ENCODE assay signal across 17 mouse cellular contexts in genomic region chr4:70553230-70553797, GRCm38 (mm10).
"Had no signal": no experiment of that assay in that cellular context is flagged by ENCODE, and none has a peak within 500 bp of the region (broad histone marks: within the 10 kb centered on the region; RNA-seq: fewer than 3 reads in every experiment).

No protein-coding gene starts in this region.

- DNase-seq: lung, adult 2 months; lung, postnatal 14 days; lung, postnatal 36 days; right cerebral cortex, postnatal 14 days; thymus, adult 2 months; thymus, postnatal 25 days; thymus, postnatal 4 days had no signal

- H3K4me3 ChIP-seq: lung, embryonic 15.5 days; megakaryocyte, embryonic 14.5 days; midbrain, embryonic 13.5 days; midbrain, embryonic 15.5 days; neural tube, embryonic 12.5 days; stomach, embryonic 15.5 days had no signal

- H3K9ac ChIP-seq: lung, embryonic 15.5 days; midbrain, embryonic 13.5 days; midbrain, embryonic 15.5 days; neural tube, embryonic 12.5 days; stomach, embryonic 15.5 days had no signal

- H3K27ac ChIP-seq: lung, embryonic 15.5 days; macrophage; midbrain, embryonic 13.5 days; midbrain, embryonic 15.5 days; neural tube, embryonic 12.5 days; stomach, embryonic 15.5 days; stomach, postnatal 0 days had no signal

- H3K27me3 ChIP-seq: lung, embryonic 15.5 days; megakaryocyte, embryonic 14.5 days; midbrain, embryonic 13.5 days; midbrain, embryonic 15.5 days; neural tube, embryonic 12.5 days; stomach, embryonic 15.5 days had no signal

- H3K9me3 ChIP-seq: lung, embryonic 15.5 days; megakaryocyte, embryonic 14.5 days; midbrain, embryonic 13.5 days; midbrain, embryonic 15.5 days; neural tube, embryonic 12.5 days; stomach, embryonic 15.5 days had no signal

- H3K4me2 ChIP-seq: lung, embryonic 15.5 days; midbrain, embryonic 11.5 days; midbrain, embryonic 13.5 days; midbrain, embryonic 15.5 days; neural tube, embryonic 12.5 days; stomach, embryonic 15.5 days had no signal

- H3K4me1 ChIP-seq: lung, embryonic 15.5 days; megakaryocyte, embryonic 14.5 days; midbrain, embryonic 13.5 days; midbrain, embryonic 15.5 days; neural tube, embryonic 12.5 days; stomach, embryonic 15.5 days had no signal

- ATAC-seq: lung, postnatal 0 days; midbrain, embryonic 13.5 days; midbrain, embryonic 15.5 days had no signal

- H3K36me3 ChIP-seq: lung, embryonic 15.5 days; midbrain, embryonic 13.5 days; midbrain, embryonic 15.5 days; neural tube, embryonic 12.5 days; stomach, embryonic 15.5 days had no signal
